Mouse (Mus musculus): ENCODE results near the gene Mmp19. TPM values are rescaled to one million over a fixed set of nuclear protein-coding genes. Genes with fewer than 3 reads are reported as not detected.

Mmp19 gene
- polyA plus RNA-seq, 1 experiment from 2014 or later, result 0.51 TPM

DNA sequence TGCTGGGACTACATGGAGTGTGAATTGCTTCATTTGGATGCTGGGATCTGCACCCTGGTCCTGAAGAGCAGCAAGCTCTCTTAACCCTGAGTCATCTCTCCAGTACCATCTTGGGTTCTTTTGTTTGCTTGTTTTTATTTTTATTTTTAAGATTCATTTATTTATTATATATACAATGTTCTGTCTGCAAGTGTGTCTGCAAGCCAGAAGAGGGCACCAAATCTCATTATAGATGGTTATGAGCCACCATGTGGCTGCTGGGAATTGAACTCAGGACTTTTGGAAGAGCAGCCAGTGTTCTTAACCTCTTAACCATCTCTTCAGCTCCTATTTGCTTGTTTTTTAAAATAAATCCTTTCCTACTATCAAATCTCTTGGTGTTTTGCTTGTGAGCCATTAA is 46.7 kb downstream of the Mmp19 start:
- Histone ChIP-seq H3K4me1 (replicated peaks) (no peaks in the 10 kb centered on the region), H3K27me3 (no peaks in the 10 kb centered on the region), H3K27ac (no peak overlapping the region), H3K9ac (no peak overlapping the region), H3K36me3 (peaks cover 71% of the 10 kb centered on the region), H3K9me3 (no peaks in the 10 kb centered on the region), H3K4me3 (no peak overlapping the region), H3K4me2 (no peak overlapping the region)
- no peak for ATAC-seq (ENCODE audit: low FRiP score)

DNA sequence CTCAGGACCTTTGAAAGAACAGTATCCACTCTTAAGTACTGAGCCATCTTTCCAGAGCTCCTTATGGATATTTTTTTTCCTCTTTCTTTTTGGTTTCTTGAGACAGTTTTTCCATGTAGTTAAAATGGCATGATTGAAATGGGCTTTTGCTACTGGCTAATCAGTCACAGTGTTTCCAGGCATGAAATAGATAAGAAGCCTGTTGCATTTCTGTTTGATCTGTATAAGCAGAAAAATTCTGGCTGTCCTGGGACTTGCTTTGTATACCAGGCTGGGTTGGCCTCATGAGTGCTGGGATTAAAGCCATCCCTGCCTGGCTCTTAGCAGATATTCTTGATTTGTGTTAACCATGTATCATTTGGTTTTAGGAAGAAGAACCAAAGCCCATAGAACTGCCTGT is 48.7 kb downstream of the Mmp19 start:
- Histone ChIP-seq H3K9ac (no peak overlapping the region), H3K27me3 (no peaks in the 10 kb centered on the region), H3K4me2 (no peak overlapping the region), H3K4me1 (replicated peaks) (no peaks in the 10 kb centered on the region), H3K27ac (no peak overlapping the region), H3K9me3 (no peaks in the 10 kb centered on the region), H3K4me3 (no peak overlapping the region), H3K36me3 (peaks cover 72% of the 10 kb centered on the region)
- no peak for ATAC-seq (ENCODE audit: low FRiP score)

- Histone ChIP-seq H3K4me2 (no peak overlapping the region), H3K36me3 (peaks cover 70% of the 10 kb centered on the region), H3K9ac (no peak overlapping the region), H3K4me1 (replicated peaks) (no peaks in the 10 kb centered on the region), H3K9me3 (no peaks in the 10 kb centered on the region), H3K4me3 (no peak overlapping the region), H3K27ac (no peak overlapping the region), H3K27me3 (no peaks in the 10 kb centered on the region)
- ATAC-seq (ENCODE audit: low FRiP score), result no peak
These were observed 49.9 kb downstream of the Mmp19 start for GRCm38 (mm10) chr10:128840612-128841011.

DNA sequence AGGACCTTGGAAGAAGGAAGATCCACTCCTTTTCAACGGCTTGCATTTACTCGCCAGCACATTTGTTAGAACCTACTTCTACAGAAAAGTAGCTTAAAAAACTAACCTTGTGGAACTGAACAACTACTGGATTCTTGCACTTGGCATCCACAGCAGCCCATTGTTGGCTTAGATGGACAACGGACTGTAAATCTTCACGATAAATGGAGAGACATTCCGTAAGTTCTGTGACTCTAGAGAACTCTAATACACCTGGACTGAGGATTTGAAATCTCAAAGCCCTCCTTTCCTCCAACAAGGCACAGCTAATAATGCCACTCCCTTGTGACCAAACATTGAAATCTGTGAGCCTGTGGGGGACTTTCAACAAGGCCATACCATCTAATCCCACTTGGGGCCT is 52.5 kb downstream of the Mmp19 start:
- H3K4me2 ChIP-seq, result no peak overlapping the region
- no peak overlapping the region for H3K27ac ChIP-seq
- 97% methylated on average over 5 of the region's 5 CpGs for WGBS
- no peaks in the 10 kb centered on the region for H3K27me3 ChIP-seq
- H3K4me3 ChIP-seq, result no peak overlapping the region
- no peaks in the 10 kb centered on the region for H3K9me3 ChIP-seq
- peaks cover 67% of the 10 kb centered on the region for H3K36me3 ChIP-seq
- H3K9ac ChIP-seq, result no peak overlapping the region
- no peak for ATAC-seq (ENCODE audit: low FRiP score)
- no peaks in the 10 kb centered on the region for H3K4me1 ChIP-seq (replicated peaks)

DNA sequence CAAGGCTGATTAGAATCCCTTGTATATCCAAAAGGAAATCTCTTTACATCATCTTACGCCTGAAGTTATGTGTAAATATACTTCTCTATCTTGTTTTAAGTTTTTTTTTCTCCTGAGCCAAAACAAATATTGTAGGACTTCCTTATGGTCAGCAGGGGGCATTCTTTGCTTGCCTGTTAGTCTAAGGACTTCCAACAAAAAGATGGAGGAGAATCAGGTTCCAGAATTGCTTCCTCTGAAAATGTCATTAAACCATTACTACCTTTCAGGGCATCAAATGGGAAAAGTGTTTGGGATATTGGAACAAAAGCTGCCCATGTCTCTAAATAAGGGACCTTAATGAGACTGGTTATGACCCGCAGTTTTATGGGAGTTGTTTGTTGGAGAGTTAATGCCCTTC is 54.8 kb downstream of the Mmp19 start:
- H3K27ac ChIP-seq, result no peak overlapping the region
- H3K4me3 ChIP-seq, result no peak overlapping the region
- ATAC-seq (ENCODE audit: low FRiP score), result no peak
- H3K27me3 ChIP-seq, result no peaks in the 10 kb centered on the region
- no peaks in the 10 kb centered on the region for H3K9me3 ChIP-seq
- H3K36me3 ChIP-seq, result peaks cover 68% of the 10 kb centered on the region
- no peak overlapping the region for H3K4me2 ChIP-seq
- H3K9ac ChIP-seq, result no peak overlapping the region
- H3K4me1 ChIP-seq (replicated peaks), result no peaks in the 10 kb centered on the region
- WGBS, result 71% methylated on average over 2 of the region's 2 CpGs

DNA sequence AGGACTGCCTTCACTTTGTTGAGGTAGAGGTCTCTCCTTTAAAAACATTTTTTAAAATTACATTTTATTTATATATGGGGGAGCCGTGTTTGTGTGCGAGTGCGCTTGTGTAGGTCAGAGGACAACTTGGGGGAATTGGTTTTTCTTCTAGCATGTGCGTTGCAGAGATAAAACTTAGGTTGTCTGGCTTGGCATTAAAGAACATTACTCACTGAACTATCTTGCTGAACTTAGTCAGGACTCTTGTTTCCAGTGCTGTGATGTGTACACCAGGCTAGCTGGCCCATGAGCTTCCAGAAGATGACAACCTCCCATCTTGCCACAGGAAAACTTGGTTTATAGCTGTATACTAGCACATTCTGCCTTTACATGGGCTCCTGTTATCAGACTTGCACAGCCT is 56.0 kb downstream of the Mmp19 start:
- Histone ChIP-seq H3K4me3 (no peak overlapping the region), H3K4me2 (no peak overlapping the region), H3K9ac (no peak overlapping the region), H3K9me3 (no peaks in the 10 kb centered on the region), H3K27me3 (no peaks in the 10 kb centered on the region), H3K4me1 (replicated peaks) (no peaks in the 10 kb centered on the region), H3K27ac (no peak overlapping the region), H3K36me3 (peaks cover 61% of the 10 kb centered on the region)
- no peak for ATAC-seq (ENCODE audit: low FRiP score)
- 97% methylated on average over 4 of the region's 4 CpGs for WGBS

- Histone ChIP-seq H3K9ac (no peak overlapping the region), H3K27ac (no peak overlapping the region), H3K9me3 (no peaks in the 10 kb centered on the region), H3K36me3 (peaks cover 51% of the 10 kb centered on the region), H3K4me3 (no peak overlapping the region), H3K4me2 (no peak overlapping the region), H3K27me3 (no peaks in the 10 kb centered on the region), H3K4me1 (replicated peaks) (no peaks in the 10 kb centered on the region)
- no peak for ATAC-seq (ENCODE audit: low FRiP score)
- 82% methylated on average over 2 of the region's 2 CpGs for WGBS
These were observed 57.7 kb downstream of the Mmp19 start for GRCm38 (mm10) chr10:128848426-128848825.

GRCm38 (mm10) chr10:128850339-128850738 is 59.6 kb downstream of the Mmp19 start:
- ATAC-seq (ENCODE audit: low FRiP score), result no peak
- no peaks in the 10 kb centered on the region for H3K4me1 ChIP-seq (replicated peaks)
- no peak overlapping the region for H3K4me3 ChIP-seq
- no peaks in the 10 kb centered on the region for H3K27me3 ChIP-seq
- 72% methylated on average over 3 of the region's 3 CpGs for WGBS
- H3K4me2 ChIP-seq, result no peak overlapping the region
- no peak overlapping the region for H3K27ac ChIP-seq
- H3K36me3 ChIP-seq, result peaks cover 48% of the 10 kb centered on the region
- H3K9ac ChIP-seq, result no peak overlapping the region
- no peaks in the 10 kb centered on the region for H3K9me3 ChIP-seq

Other genes starting within 250 kb of the Mmp19 start
- gene Zc3h10, start 243.1 kb upstream of the Mmp19 start, polyA plus RNA-seq (2015; fragmentation: Nextera tagmentation; extraction: Ambion mirVana), result 19.7 and 20.9 TPM in 2 replicates
- 2,639 and 2,680 TPM in 2 replicates for gene Rpl41, start 241.6 kb upstream of the Mmp19 start, polyA plus RNA-seq (2015; fragmentation: Nextera tagmentation; extraction: Ambion mirVana)
- gene Pa2g4, start 224.9 kb upstream of the Mmp19 start, polyA plus RNA-seq (2015; fragmentation: Nextera tagmentation; extraction: Ambion mirVana), result 125 and 129 TPM in 2 replicates
- gene Erbb3, start 201.3 kb upstream of the Mmp19 start, polyA plus RNA-seq (2015; fragmentation: Nextera tagmentation; extraction: Ambion mirVana), result 3.0 and 3.5 TPM in 2 replicates
- 482 and 485 TPM in 2 replicates for gene Rps26, start 164.2 kb upstream of the Mmp19 start, polyA plus RNA-seq (2015; fragmentation: Nextera tagmentation; extraction: Ambion mirVana)
- gene Ikzf4, start 144.9 kb upstream of the Mmp19 start, polyA plus RNA-seq (2015; fragmentation: Nextera tagmentation; extraction: Ambion mirVana), result 14.6 and 15.2 TPM in 2 replicates
- gene Suox, start 116.8 kb upstream of the Mmp19 start, polyA plus RNA-seq (2015; fragmentation: Nextera tagmentation; extraction: Ambion mirVana), result 14.4 and 14.6 TPM in 2 replicates
- gene Rab5b, start 94.6 kb upstream of the Mmp19 start, polyA plus RNA-seq (2015; fragmentation: Nextera tagmentation; extraction: Ambion mirVana), result 99.1 and 101 TPM in 2 replicates
- 0.32 and 0.70 TPM in 2 replicates for gene Pmel, start 86.7 kb upstream of the Mmp19 start, polyA plus RNA-seq (2015; fragmentation: Nextera tagmentation; extraction: Ambion mirVana)
- 26.0 and 26.7 TPM in 2 replicates for gene Cdk2, start 85.9 kb upstream of the Mmp19 start, polyA plus RNA-seq (2015; fragmentation: Nextera tagmentation; extraction: Ambion mirVana)
- gene Dgka, start 46.1 kb upstream of the Mmp19 start, polyA plus RNA-seq (2015; fragmentation: Nextera tagmentation; extraction: Ambion mirVana), result 6.5 and 7.0 TPM in 2 replicates
- 46.5 and 50.0 TPM in 2 replicates for gene Pym1, start 43.0 kb upstream of the Mmp19 start, polyA plus RNA-seq (2015; fragmentation: Nextera tagmentation; extraction: Ambion mirVana)
- 57.5 and 59.5 TPM in 2 replicates for gene Dnajc14, start 13.2 kb downstream of the Mmp19 start, polyA plus RNA-seq (2015; fragmentation: Nextera tagmentation; extraction: Ambion mirVana)
- gene Tmem198b, start 13.5 kb downstream of the Mmp19 start, polyA plus RNA-seq (2015; fragmentation: Nextera tagmentation; extraction: Ambion mirVana), result 17.9 and 18.8 TPM in 2 replicates
- gene Sarnp, start 26.4 kb downstream of the Mmp19 start, polyA plus RNA-seq (2015; fragmentation: Nextera tagmentation; extraction: Ambion mirVana), result 185 and 190 TPM in 2 replicates
- 30.2 and 34.4 TPM in 2 replicates for gene Ormdl2, start 30.7 kb downstream of the Mmp19 start, polyA plus RNA-seq (2015; fragmentation: Nextera tagmentation; extraction: Ambion mirVana)
- gene Gdf11, start 100.8 kb downstream of the Mmp19 start, polyA plus RNA-seq (2015; fragmentation: Nextera tagmentation; extraction: Ambion mirVana), result 10.2 and 10.3 TPM in 2 replicates
- 198 and 229 TPM in 2 replicates for gene Cd63, start 110.1 kb downstream of the Mmp19 start, polyA plus RNA-seq (2015; fragmentation: Nextera tagmentation; extraction: Ambion mirVana)
- gene Rdh5, start 132.0 kb downstream of the Mmp19 start, polyA plus RNA-seq (2015; fragmentation: Nextera tagmentation; extraction: Ambion mirVana), result 16.6 and 19.3 TPM in 2 replicates
- 281 and 286 TPM in 2 replicates for gene Bloc1s1, start 133.1 kb downstream of the Mmp19 start, polyA plus RNA-seq (2015; fragmentation: Nextera tagmentation; extraction: Ambion mirVana)
- gene Itga7, start 142.9 kb downstream of the Mmp19 start, polyA plus RNA-seq (2015; fragmentation: Nextera tagmentation; extraction: Ambion mirVana), result 5.2 and 6.3 TPM in 2 replicates
- not detected in 2 replicates for gene Mettl7b, start 170.1 kb downstream of the Mmp19 start, polyA plus RNA-seq (2015; fragmentation: Nextera tagmentation; extraction: Ambion mirVana)
- not detected in 2 replicates for gene Olfr9, start 198.5 kb downstream of the Mmp19 start, polyA plus RNA-seq (2015; fragmentation: Nextera tagmentation; extraction: Ambion mirVana)
- gene Olfr763, start 219.9 kb downstream of the Mmp19 start, polyA plus RNA-seq (2015; fragmentation: Nextera tagmentation; extraction: Ambion mirVana), result not detected in 2 replicates
- gene Olfr764-ps1, start 249.0 kb downstream of the Mmp19 start, polyA plus RNA-seq (2015; fragmentation: Nextera tagmentation; extraction: Ambion mirVana), result not detected in 2 replicates

Measured in hindbrain, embryonic 13.5 days (tissue).